Mouse (Mus musculus): ENCODE data around the gene Cab39l.

DNA sequence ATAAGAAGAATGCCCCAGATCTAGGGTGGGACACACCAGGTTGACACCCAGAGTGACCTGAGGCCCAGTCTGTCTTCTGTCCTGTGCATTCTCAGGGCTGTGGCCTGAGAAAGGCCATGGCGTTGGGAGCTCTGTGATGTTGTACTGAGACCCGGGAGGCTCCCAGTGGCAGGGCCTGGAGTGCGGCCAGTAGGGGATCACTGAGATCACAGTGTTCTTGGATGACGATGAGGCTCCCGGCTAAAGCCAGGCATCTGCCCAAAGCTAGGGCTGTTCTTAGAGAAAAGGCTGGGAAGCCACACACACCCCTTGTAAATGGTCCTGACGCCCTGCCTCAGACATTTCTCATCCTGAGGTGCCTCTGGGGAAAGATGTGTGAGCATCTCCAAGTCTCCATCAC is 108.3 kb downstream of the Cab39l start:
- TF ChIP-seq CTCF (IDR thresholded peaks at IDR 0.05; ENCODE audit: control insufficient read depth, insufficient read depth, insufficient replicate concordance, low read depth, low read length) (no peak), POLR2A (IDR thresholded peaks at IDR 0.05; ENCODE audit: control insufficient read depth, low read depth, low read length) (no peak)

All from testis, adult 2 months (tissue).